Mouse (Mus musculus) heart, postnatal 0 days (tissue): ENCODE measurements around the gene Pde3a. TPM values are rescaled to one million over a fixed set of nuclear protein-coding genes. Genes with fewer than 3 reads are reported as not detected.

Source experiments
- ATAC-seq: fragments of 200-750 bp; cut with Nextera tagmentation; 2 replicates; pipeline ENCODE4 v1.8.0; 2017; ENCODE audit warnings: low read depth, moderate number of reproducible peaks, moderate library complexity; ENCODE audit not compliant: insufficient read depth
- DNase-seq: peaks from one replicate; pipeline ENCODE4 v3.0.0-alpha.2; 2016; ENCODE audit warnings: low spot score
- H3K27ac ChIP-seq: fragments of 300-500 bp; sonication (generic); 2 replicates; pipeline ENCODE4 v1.5.1; 2014; ENCODE audit warnings: low read depth, mild to moderate bottlenecking
- H3K27me3 ChIP-seq: fragments of 300-500 bp; sonication (generic); 2 replicates; pipeline ENCODE4 v1.6.1; 2014; ENCODE audit warnings: low read length, mixed read lengths; ENCODE audit not compliant: control insufficient read depth, insufficient read depth
- H3K36me3 ChIP-seq: fragments of 300-500 bp; sonication (generic); replicated peaks from 2 replicates; pipeline ENCODE4 v1.6.1; 2014; ENCODE audit warnings: low read length, mixed read lengths; ENCODE audit not compliant: control insufficient read depth, insufficient read depth
- H3K4me1 ChIP-seq: fragments of 300-500 bp; sonication (generic); 2 replicates; pipeline ENCODE4 v1.6.1; 2014; ENCODE audit warnings: antibody characterized with exemption; ENCODE audit not compliant: control insufficient read depth, insufficient read depth
- H3K4me2 ChIP-seq: fragments of 300-500 bp; sonication (generic); 2 replicates; pipeline ENCODE4 v1.6.1; 2014; ENCODE audit warnings: low read depth, mild to moderate bottlenecking, low read length, moderate library complexity
- H3K4me3 ChIP-seq: fragments of 300-500 bp; sonication (generic); 2 replicates; pipeline ENCODE4 v1.5.1; 2014; ENCODE audit warnings: low read depth, low read length
- H3K9ac ChIP-seq: fragments of 300-500 bp; sonication (generic); replicated peaks from 2 replicates; pipeline ENCODE4 v1.6.1; 2014; ENCODE audit warnings: low read depth, low read length, mixed read lengths
- H3K9me3 ChIP-seq: fragments of 300-500 bp; sonication (generic); replicated peaks from 2 replicates; pipeline ENCODE4 v1.6.1; 2016; ENCODE audit warnings: low read length; ENCODE audit not compliant: control insufficient read depth
- CTCF ChIP-seq: IDR thresholded peaks from 2 replicates; pipeline ENCODE4 v1.5.1; 2016; ENCODE audit warnings: antibody characterized with exemption, control low read depth, low read depth
- EP300 ChIP-seq: IDR thresholded peaks from 2 replicates; pipeline ENCODE4 v1.6.1; 2016; ENCODE audit warnings: antibody characterized with exemption, low read depth
- WGBS: fragments of 180-500 bp; shearing (Covaris S2); extraction: QIAGEN DNeasy Blood & Tissue Kit; methylation state at CpG from one replicate; pipeline ENCODE4 v1.1.7; 2014; 5-methylcytosine and 5-hydroxymethylcytosine counted together
- polyA plus RNA-seq: library from polyadenylated mRNA; unstranded; fragments of >200 nt; fragmentation: Nextera tagmentation; extraction: Ambion mirVana; gene quantifications from 2 replicates; pipeline ENCODE4 v1.2.1, GENCODE M21; 2015
- total RNA-seq: library from RNA; depleted of rRNA; stranded (reverse); fragments of >200 nt; gene quantifications from 2 replicates; pipeline ENCODE4 v1.2.3, GENCODE M21; 2014; ENCODE audit warnings: low replicate concordance

Gene Pde3a
- total and polyA plus RNA-seq, 2 experiments from 2014 or later, result 8.2 to 42.0 TPM

- TF ChIP-seq EP300, result no peak
- TF ChIP-seq CTCF, result no peak
- 60% methylated on average over 3 of the region's 3 CpGs for WGBS
- ATAC-seq, result no peak
- no peak overlapping the region for H3K27ac ChIP-seq
- no peak for DNase-seq
- no peaks in the 10 kb centered on the region for H3K27me3 ChIP-seq
- H3K4me2 ChIP-seq, result no peak overlapping the region
- no peak overlapping the region for H3K4me3 ChIP-seq
- no peaks in the 10 kb centered on the region for H3K4me1 ChIP-seq
- no peaks in the 10 kb centered on the region for H3K36me3 ChIP-seq
- no peaks in the 10 kb centered on the region for H3K9me3 ChIP-seq
- H3K9ac ChIP-seq, result no peak overlapping the region
These were observed 28.0 kb upstream of the Pde3a start for GRCm38 (mm10) chr6:141221081-141221480.

- TF ChIP-seq EP300 (no peak), CTCF (no peak)
- ATAC-seq (no peak), DNase-seq (no peak)
- no peaks in the 10 kb centered on the region for H3K27me3 ChIP-seq
- 70% methylated on average over 15 of the region's 15 CpGs for WGBS
- H3K4me1 ChIP-seq, result no peaks in the 10 kb centered on the region
- no peak overlapping the region for H3K9ac ChIP-seq
- H3K36me3 ChIP-seq, result no peaks in the 10 kb centered on the region
- H3K9me3 ChIP-seq, result no peaks in the 10 kb centered on the region
- no peak overlapping the region for H3K4me3 ChIP-seq
- H3K4me2 ChIP-seq, result no peak overlapping the region
- no peak overlapping the region; the same call in 1 of the 2 replicates for H3K27ac ChIP-seq
These were observed 22.0 kb upstream of the Pde3a start for GRCm38 (mm10) chr6:141226851-141227657.

DNA sequence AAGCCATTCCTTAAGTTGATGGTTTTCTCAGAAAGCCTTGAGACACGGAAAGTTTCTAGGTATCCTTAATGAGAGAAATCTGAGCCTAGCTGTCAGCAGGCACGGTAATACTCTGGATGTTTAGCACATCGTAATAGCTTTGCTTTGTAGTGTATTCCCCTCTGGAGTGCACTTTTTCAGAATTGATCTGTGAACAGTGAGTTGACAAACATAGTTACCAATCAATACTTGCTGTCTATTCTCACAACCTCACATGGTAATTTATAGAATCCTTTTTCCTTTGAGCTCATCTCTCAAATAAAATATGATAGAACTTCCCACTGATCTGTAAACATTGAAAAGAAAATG lies 21.4 kb upstream of the Pde3a start:
- Histone ChIP-seq H3K27ac (no peak overlapping the region), H3K4me3 (no peak overlapping the region), H3K9me3 (no peaks in the 10 kb centered on the region), H3K27me3 (no peaks in the 10 kb centered on the region), H3K4me1 (no peaks in the 10 kb centered on the region), H3K36me3 (no peaks in the 10 kb centered on the region), H3K4me2 (no peak overlapping the region), H3K9ac (no peak overlapping the region)
- ATAC-seq, result no peak
- 65% methylated on average over 3 of the region's 3 CpGs for WGBS
- no peak for TF ChIP-seq EP300
- TF ChIP-seq CTCF, result no peak
- no peak for DNase-seq

DNA sequence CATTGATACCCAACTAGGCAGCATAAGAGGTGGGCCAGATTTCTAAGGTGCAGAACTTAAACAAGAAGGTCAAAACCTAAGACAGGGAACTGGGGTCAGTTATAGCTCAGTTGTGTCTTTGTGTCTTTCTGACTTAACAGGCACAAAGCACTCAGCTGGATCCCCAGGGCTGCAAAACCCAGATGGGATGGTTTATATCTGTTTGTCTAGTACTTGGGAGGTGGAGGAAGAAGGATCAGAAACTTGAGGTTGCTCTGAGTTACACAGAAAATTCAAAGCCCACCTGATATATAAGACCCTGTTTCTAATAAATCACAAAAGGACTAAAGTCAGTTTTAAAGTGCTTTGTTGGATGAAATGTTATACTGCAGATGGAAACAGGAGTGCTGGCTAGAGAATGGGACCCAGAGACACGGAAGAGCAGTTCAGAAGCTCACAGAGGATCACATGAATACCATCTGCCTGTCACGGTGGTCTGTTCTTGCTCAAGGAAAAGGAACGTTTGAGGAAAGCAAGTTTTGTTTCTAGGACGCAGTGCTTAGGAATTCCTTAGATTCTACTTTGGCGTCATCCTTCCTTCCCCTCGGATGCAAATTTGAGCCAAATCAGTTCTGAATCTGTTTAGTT lies 16.2 kb upstream of the Pde3a start:
- Histone ChIP-seq H3K9ac (no peak overlapping the region), H3K27me3 (no peaks in the 10 kb centered on the region), H3K36me3 (no peaks in the 10 kb centered on the region), H3K4me2 (no peak overlapping the region), H3K4me3 (no peak overlapping the region), H3K4me1 (no peaks in the 10 kb centered on the region), H3K27ac (no peak overlapping the region), H3K9me3 (no peaks in the 10 kb centered on the region)
- DNase-seq (no peak), ATAC-seq (no peak)
- WGBS, result 54% methylated on average over 6 of the region's 6 CpGs
- TF ChIP-seq EP300 (no peak), CTCF (no peak)

- 0 out of 2 replicates have a peak, but pooled peaks cover 4% of the 10 kb centered on the region for H3K36me3 ChIP-seq
- no peak overlapping the region for H3K9ac ChIP-seq
- no peak for ATAC-seq
- H3K27ac ChIP-seq, result no peak overlapping the region
- no peaks in the 10 kb centered on the region for H3K4me1 ChIP-seq
- H3K27me3 ChIP-seq, result no peaks in the 10 kb centered on the region
- TF ChIP-seq EP300 (no peak), CTCF (no peak)
- H3K4me3 ChIP-seq, result no peak overlapping the region
- H3K4me2 ChIP-seq, result no peak overlapping the region
- no peaks in the 10 kb centered on the region for H3K9me3 ChIP-seq
- DNase-seq, result no peak
- WGBS, result 85% methylated on average over 1 of the region's 1 CpGs
These were observed 7.3 kb upstream of the Pde3a start for GRCm38 (mm10) chr6:141241809-141242208.
